Mouse (Mus musculus): ENCODE results near the gene Rfx5. TPM values are rescaled to one million over a fixed set of nuclear protein-coding genes. Genes with fewer than 3 reads are reported as not detected.
A peak's percentile ranks its signal among the peaks of the same experiment; 100 is the strongest.
"Not testable (repeated sequence)": the region's sequence is repeated elsewhere in the genome, so short reads cannot be mapped to it uniquely, and the experiment has no call there.

The Rfx5 gene
- polyA plus RNA-seq (2015; fragmentation: Nextera tagmentation; extraction: Ambion mirVana), result 1.1 and 1.2 TPM in 2 replicates

- peaks cover 16% of the 10 kb centered on the region for H3K4me1 ChIP-seq (ENCODE audit: insufficient read depth)
- H3K9ac ChIP-seq (replicated peaks), result peak within 1 kb of the TSS; percentile 92
- no peaks in the 10 kb centered on the region for H3K9me3 ChIP-seq (ENCODE audit: low read length)
- DNase-seq (peak; percentile 90), ATAC-seq (peak; percentile 97)
- H3K4me2 ChIP-seq (ENCODE audit: low read depth, low read length), result peak within 1 kb of the TSS; percentile 96
- under 1% methylated on average over 50 of the region's 50 CpGs for WGBS (ENCODE audit: insufficient replicate concordance)
- H3K36me3 ChIP-seq (replicated peaks; ENCODE audit: insufficient read depth, low read length), result peaks cover 30% of the 10 kb centered on the region
- peak within 1 kb of the TSS; percentile 87 for H3K27ac ChIP-seq (ENCODE audit: low read depth)
- no peak for TF ChIP-seq CTCF (IDR thresholded peaks at IDR 0.05; ENCODE audit: low read depth)
- TF ChIP-seq EP300 (IDR thresholded peaks at IDR 0.05; ENCODE audit: low read depth), result no peak
- H3K27me3 ChIP-seq (ENCODE audit: insufficient read depth, low read length), result no peaks in the 10 kb centered on the region
- peak within 1 kb of the TSS; percentile 87 for H3K4me3 ChIP-seq (ENCODE audit: low read depth, low read length)
These were observed at the start of gene Rfx5 for GRCm38 (mm10) chr3:94953764-94954616. TSS of gene Rfx5 (plus strand) at chr3:94954075.

- H3K4me2 ChIP-seq (ENCODE audit: low read depth, low read length); H3K36me3 ChIP-seq (replicated peaks; ENCODE audit: insufficient read depth, low read length); H3K4me3 ChIP-seq (ENCODE audit: low read depth, low read length); H3K27ac ChIP-seq (ENCODE audit: low read depth); DNase-seq; H3K27me3 ChIP-seq (ENCODE audit: insufficient read depth, low read length); H3K4me1 ChIP-seq (ENCODE audit: insufficient read depth); H3K9me3 ChIP-seq (ENCODE audit: low read length); ATAC-seq; H3K9ac ChIP-seq (replicated peaks): not testable (repeated sequence)
- WGBS (ENCODE audit: insufficient replicate concordance), result 66% methylated on average over 3 of the region's 3 CpGs
- TF ChIP-seq CTCF (IDR thresholded peaks at IDR 0.05; ENCODE audit: low read depth), result peak; percentile 45
These were observed 49.1 kb upstream of the Rfx5 start for GRCm38 (mm10) chr3:94904759-94905158.

- Histone ChIP-seq H3K27me3 (ENCODE audit: insufficient read depth, low read length) (no peaks in the 10 kb centered on the region), H3K4me1 (ENCODE audit: insufficient read depth) (no peaks in the 10 kb centered on the region), H3K27ac (ENCODE audit: low read depth) (no peak overlapping the region), H3K9me3 (ENCODE audit: low read length) (no peaks in the 10 kb centered on the region), H3K36me3 (replicated peaks; ENCODE audit: insufficient read depth, low read length) (no peaks in the 10 kb centered on the region), H3K9ac (replicated peaks) (no peak overlapping the region), H3K4me3 (ENCODE audit: low read depth, low read length) (no peak overlapping the region), H3K4me2 (ENCODE audit: low read depth, low read length) (no peak overlapping the region)
- no peak for DNase-seq
- 28% methylated on average over 1 of the region's 1 CpGs for whole genome bisulfite sequencing (ENCODE audit: insufficient replicate concordance)
- peak; percentile 73 for ATAC-seq
- no peak for TF ChIP-seq CTCF (IDR thresholded peaks at IDR 0.05; ENCODE audit: low read depth)
- TF ChIP-seq EP300 (IDR thresholded peaks at IDR 0.05; ENCODE audit: low read depth), result peak; percentile 96
These were observed 47.4 kb upstream of the Rfx5 start for GRCm38 (mm10) chr3:94906482-94906881.

- H3K4me3 ChIP-seq (ENCODE audit: low read depth, low read length), result no peak overlapping the region
- no peak overlapping the region for H3K27ac ChIP-seq (ENCODE audit: low read depth)
- TF ChIP-seq CTCF (IDR thresholded peaks at IDR 0.05; ENCODE audit: low read depth) (no peak), EP300 (IDR thresholded peaks at IDR 0.05; ENCODE audit: low read depth) (no peak)
- H3K36me3 ChIP-seq (replicated peaks; ENCODE audit: insufficient read depth, low read length), result no peaks in the 10 kb centered on the region
- H3K4me1 ChIP-seq (ENCODE audit: insufficient read depth), result no peaks in the 10 kb centered on the region
- H3K27me3 ChIP-seq (ENCODE audit: insufficient read depth, low read length), result no peaks in the 10 kb centered on the region
- WGBS (ENCODE audit: insufficient replicate concordance), result 60% methylated on average over 2 of the region's 2 CpGs
- H3K9ac ChIP-seq (replicated peaks), result no peak overlapping the region
- no peak overlapping the region for H3K4me2 ChIP-seq (ENCODE audit: low read depth, low read length)
- DNase-seq, result no peak
- ATAC-seq, result no peak
- no peaks in the 10 kb centered on the region for H3K9me3 ChIP-seq (ENCODE audit: low read length)
These were observed 42.7 kb upstream of the Rfx5 start for GRCm38 (mm10) chr3:94911050-94911693.

- Histone ChIP-seq H3K27ac (ENCODE audit: low read depth) (peak overlapping the region; percentile 63), H3K9me3 (ENCODE audit: low read length) (no peaks in the 10 kb centered on the region), H3K36me3 (replicated peaks; ENCODE audit: insufficient read depth, low read length) (no peaks in the 10 kb centered on the region), H3K4me1 (ENCODE audit: insufficient read depth) (peaks cover 4% of the 10 kb centered on the region; the same call in 1 of the 2 replicates), H3K4me2 (ENCODE audit: low read depth, low read length) (no peak overlapping the region), H3K27me3 (ENCODE audit: insufficient read depth, low read length) (no peaks in the 10 kb centered on the region), H3K9ac (replicated peaks) (no peak overlapping the region), H3K4me3 (ENCODE audit: low read depth, low read length) (no peak overlapping the region)
- TF ChIP-seq EP300 (IDR thresholded peaks at IDR 0.05; ENCODE audit: low read depth), result peak; percentile 80
- no peak for TF ChIP-seq CTCF (IDR thresholded peaks at IDR 0.05; ENCODE audit: low read depth)
- ATAC-seq (peak; percentile 87), DNase-seq (peak; percentile 18)
- WGBS (ENCODE audit: insufficient replicate concordance), result 48% methylated on average over 5 of the region's 5 CpGs
These were observed 40.1 kb upstream of the Rfx5 start for GRCm38 (mm10) chr3:94913801-94914200.
